Mouse (Mus musculus): ENCODE measurements around the gene Sv2b. TPM values are rescaled to one million over a fixed set of nuclear protein-coding genes. Genes with fewer than 3 reads are reported as not detected.

Gene Sv2b
- total and polyA plus RNA-seq, 2 experiments from 2014 or later = 21.2 to 54.1 TPM

DNA sequence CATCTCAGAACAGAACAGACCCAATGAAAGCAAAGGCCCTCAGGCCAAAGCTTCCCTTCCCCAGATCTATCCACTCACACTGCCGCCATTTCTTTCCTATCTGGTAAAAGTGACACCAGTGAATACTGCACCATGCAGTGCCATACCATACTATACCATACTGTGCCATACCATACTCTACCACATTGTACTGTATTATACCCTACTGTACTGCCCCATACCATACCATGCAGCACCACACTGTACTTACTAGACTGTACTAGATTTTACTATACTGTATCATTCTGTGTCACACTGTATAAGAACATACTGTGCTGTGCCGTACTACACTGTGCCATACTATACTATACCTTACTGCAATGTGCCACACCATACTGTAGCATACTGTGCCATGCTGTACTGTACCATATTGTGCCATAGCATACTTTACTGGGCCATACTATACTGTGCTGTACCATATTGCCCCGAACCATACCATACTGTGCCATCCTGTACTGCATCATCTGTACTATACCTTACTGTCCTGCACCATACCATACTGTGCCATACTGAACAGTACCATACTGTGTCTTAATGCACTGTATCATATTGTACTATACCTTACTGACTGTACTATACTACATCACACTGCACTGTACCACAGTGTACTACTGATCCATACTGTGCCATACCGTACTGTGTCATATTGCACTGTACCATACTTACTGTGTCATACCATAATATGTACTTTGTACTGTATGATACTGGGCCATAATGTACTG, 114.7 kb downstream of the Sv2b start:
- H3K4me2 ChIP-seq (ENCODE audit: low read depth) = no peak overlapping the region
- no peak overlapping the region for H3K4me3 ChIP-seq (ENCODE audit: low read depth, low read length)
- no peak overlapping the region for H3K9ac ChIP-seq
- DNase-seq = no peak
- no peaks in the 10 kb centered on the region for H3K27me3 ChIP-seq (ENCODE audit: insufficient read depth, low read length)
- H3K4me1 ChIP-seq (ENCODE audit: insufficient read depth) = no peaks in the 10 kb centered on the region
- 93% methylated on average over 4 of the region's 4 CpGs for WGBS
- no peak; the same call in 1 of the 2 replicates for ATAC-seq
- H3K27ac ChIP-seq (ENCODE audit: low read depth, low read length) = no peak overlapping the region
- H3K9me3 ChIP-seq (ENCODE audit: low read length) = no peaks in the 10 kb centered on the region
- no peak for TF ChIP-seq CTCF (IDR thresholded peaks at IDR 0.05; ENCODE audit: low read depth)
- H3K36me3 ChIP-seq (ENCODE audit: insufficient read depth) = no peaks in the 10 kb centered on the region

DNA sequence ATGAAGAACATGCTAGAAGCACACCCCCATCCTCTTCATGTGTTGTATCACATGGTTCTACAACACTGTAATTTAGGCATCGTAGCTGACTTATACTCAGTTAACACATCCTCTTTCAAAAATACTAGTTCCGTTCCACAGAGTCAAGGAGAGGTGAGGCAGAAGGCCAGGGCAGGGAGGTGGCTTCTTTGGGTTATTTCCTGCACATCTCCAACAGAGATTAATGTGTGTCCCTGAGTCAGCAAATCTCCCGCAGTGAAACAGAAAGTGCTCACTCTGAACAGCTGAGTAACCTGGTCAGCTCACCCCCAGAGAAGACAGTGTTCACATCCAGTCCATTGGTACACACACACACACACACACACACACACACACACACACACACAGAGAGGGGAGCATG, 118.9 kb downstream of the Sv2b start:
- Histone ChIP-seq H3K4me1 (ENCODE audit: insufficient read depth) (no peaks in the 10 kb centered on the region), H3K27ac (ENCODE audit: low read depth, low read length) (no peak overlapping the region), H3K9ac (no peak overlapping the region), H3K36me3 (ENCODE audit: insufficient read depth) (no peaks in the 10 kb centered on the region), H3K4me3 (ENCODE audit: low read depth, low read length) (no peak overlapping the region), H3K4me2 (ENCODE audit: low read depth) (no peak overlapping the region), H3K9me3 (ENCODE audit: low read length) (no peaks in the 10 kb centered on the region), H3K27me3 (ENCODE audit: insufficient read depth, low read length) (no peaks in the 10 kb centered on the region)
- DNase-seq = no peak
- no peak for ATAC-seq
- 88% methylated on average over 3 of the region's 3 CpGs for WGBS
- TF ChIP-seq CTCF (IDR thresholded peaks at IDR 0.05; ENCODE audit: low read depth) = no peak

DNA sequence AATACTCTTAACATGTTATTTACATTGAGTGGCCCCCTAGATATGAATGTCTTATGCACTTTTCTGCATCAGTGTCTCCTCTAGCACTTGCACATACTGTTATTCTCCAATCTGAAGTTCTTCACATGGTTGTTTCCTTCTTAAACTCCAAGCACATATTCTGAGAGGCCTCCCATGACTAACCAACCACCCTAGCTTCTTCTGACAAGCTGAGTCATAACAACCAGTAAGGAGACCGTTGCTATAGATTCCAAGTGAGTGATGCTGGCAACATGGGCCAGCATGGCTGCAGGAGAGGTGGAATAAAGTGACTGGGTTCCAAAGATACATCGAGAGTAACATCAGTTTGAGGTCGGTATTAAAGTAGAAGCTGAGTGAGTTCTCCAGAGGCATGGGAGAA, 134.0 kb downstream of the Sv2b start:
- Histone ChIP-seq H3K27ac (ENCODE audit: low read depth, low read length) (no peak overlapping the region), H3K9me3 (ENCODE audit: low read length) (no peaks in the 10 kb centered on the region), H3K4me3 (ENCODE audit: low read depth, low read length) (no peak overlapping the region), H3K9ac (no peak overlapping the region), H3K27me3 (ENCODE audit: insufficient read depth, low read length) (no peaks in the 10 kb centered on the region), H3K4me2 (ENCODE audit: low read depth) (no peak overlapping the region), H3K36me3 (ENCODE audit: insufficient read depth) (no peaks in the 10 kb centered on the region), H3K4me1 (ENCODE audit: insufficient read depth) (no peaks in the 10 kb centered on the region)
- ATAC-seq (no peak), DNase-seq (no peak)
- no peak for TF ChIP-seq CTCF (IDR thresholded peaks at IDR 0.05; ENCODE audit: low read depth)
- WGBS = 83% methylated on average over 3 of the region's 3 CpGs

DNA sequence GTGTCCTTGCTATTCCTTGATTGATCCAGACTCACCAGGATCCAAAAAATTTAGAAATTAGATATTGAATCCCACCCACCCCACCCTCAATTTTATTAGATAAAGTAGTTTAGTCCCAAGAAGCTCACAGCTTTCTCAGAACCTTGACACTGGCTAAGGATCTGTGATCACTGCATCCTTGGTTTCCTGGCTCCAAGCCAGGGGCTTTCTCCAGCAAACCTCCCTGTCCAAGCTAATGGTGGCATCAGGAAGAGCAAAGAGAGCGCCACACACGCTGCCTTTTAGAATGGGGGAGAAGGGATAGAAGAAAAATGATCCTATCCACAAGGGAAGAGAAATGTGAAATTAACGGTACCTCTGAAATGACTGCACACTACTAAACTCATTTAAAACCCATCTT, 141.6 kb downstream of the Sv2b start:
- H3K27me3 ChIP-seq (ENCODE audit: insufficient read depth, low read length) = no peaks in the 10 kb centered on the region
- TF ChIP-seq CTCF (IDR thresholded peaks at IDR 0.05; ENCODE audit: low read depth) = no peak
- ATAC-seq = no peak

DNA sequence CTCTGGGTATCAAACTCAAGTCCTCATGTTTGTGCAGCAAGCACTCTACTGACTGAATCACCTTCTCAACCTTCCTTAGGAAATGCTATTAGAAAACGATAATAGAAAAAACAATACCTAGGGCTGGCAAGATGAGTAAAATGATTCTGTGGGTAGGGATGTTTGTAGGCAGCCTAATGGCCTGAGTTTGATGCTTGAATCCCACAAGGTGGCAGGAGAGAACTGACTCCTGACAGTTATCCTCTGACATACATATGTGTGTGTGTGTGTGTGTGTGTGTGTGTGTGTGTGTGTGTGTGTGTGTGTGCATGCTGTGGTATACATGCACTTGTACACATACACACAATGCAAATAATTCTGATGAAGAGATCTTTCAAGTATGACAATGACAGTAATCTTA, 161.9 kb downstream of the Sv2b start:
- 70% methylated on average over 1 of the region's 1 CpGs for WGBS
- peak; percentile 38 for TF ChIP-seq CTCF (IDR thresholded peaks at IDR 0.05; ENCODE audit: low read depth)

More for the DNA sequence above, 141.6 kb downstream of the Sv2b start:
- Histone ChIP-seq H3K9ac (no peak overlapping the region), H3K9me3 (ENCODE audit: low read length) (no peaks in the 10 kb centered on the region), H3K36me3 (ENCODE audit: insufficient read depth) (no peaks in the 10 kb centered on the region), H3K4me1 (ENCODE audit: insufficient read depth) (no peaks in the 10 kb centered on the region), H3K4me3 (ENCODE audit: low read depth, low read length) (no peak overlapping the region), H3K4me2 (ENCODE audit: low read depth) (no peak overlapping the region), H3K27ac (ENCODE audit: low read depth, low read length) (no peak overlapping the region)
- no peak for DNase-seq
- WGBS = 84% methylated on average over 3 of the region's 3 CpGs

DNA sequence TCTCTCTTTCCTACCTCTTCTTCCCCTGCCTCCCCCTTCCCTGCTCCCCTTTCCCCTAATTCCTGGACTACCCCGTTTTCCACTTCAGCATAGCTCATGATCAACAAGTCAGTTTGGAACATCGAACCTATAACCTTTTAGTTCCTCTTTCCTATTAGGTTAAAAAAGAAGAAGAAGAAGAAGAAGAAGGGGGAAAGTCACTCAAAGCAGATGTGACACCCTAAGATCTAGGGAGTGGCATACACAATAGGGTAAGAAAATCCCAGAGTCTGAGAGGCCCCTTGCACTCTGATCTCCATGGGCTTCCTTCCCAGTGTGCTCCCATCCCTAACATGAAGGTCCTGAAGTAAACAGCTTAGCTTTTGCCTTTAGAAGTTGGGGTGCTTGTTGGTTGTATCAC, 166.3 kb downstream of the Sv2b start:
- Histone ChIP-seq H3K4me3 (ENCODE audit: low read depth, low read length) (no peak overlapping the region), H3K4me1 (ENCODE audit: insufficient read depth) (peaks cover 7% of the 10 kb centered on the region), H3K27me3 (ENCODE audit: insufficient read depth, low read length) (no peaks in the 10 kb centered on the region), H3K4me2 (ENCODE audit: low read depth) (no peak overlapping the region), H3K27ac (ENCODE audit: low read depth, low read length) (no peak overlapping the region), H3K36me3 (ENCODE audit: insufficient read depth) (no peaks in the 10 kb centered on the region), H3K9me3 (ENCODE audit: low read length) (no peaks in the 10 kb centered on the region), H3K9ac (no peak overlapping the region)
- 52% methylated on average over 2 of the region's 2 CpGs for WGBS
- DNase-seq = no peak
- no peak for ATAC-seq
- TF ChIP-seq CTCF (IDR thresholded peaks at IDR 0.05; ENCODE audit: low read depth) = no peak

More for the DNA sequence above, 161.9 kb downstream of the Sv2b start:
- no peak overlapping the region for H3K4me2 ChIP-seq (ENCODE audit: low read depth)
- H3K4me3 ChIP-seq (ENCODE audit: low read depth, low read length) = no peak overlapping the region
- H3K27ac ChIP-seq (ENCODE audit: low read depth, low read length) = no peak overlapping the region
- no peaks in the 10 kb centered on the region for H3K36me3 ChIP-seq (ENCODE audit: insufficient read depth)
- no peaks in the 10 kb centered on the region for H3K9me3 ChIP-seq (ENCODE audit: low read length)
- ATAC-seq (no peak), DNase-seq (no peak)
- H3K27me3 ChIP-seq (ENCODE audit: insufficient read depth, low read length) = no peaks in the 10 kb centered on the region
- H3K4me1 ChIP-seq (ENCODE audit: insufficient read depth) = peaks cover 2% of the 10 kb centered on the region
- no peak overlapping the region for H3K9ac ChIP-seq

DNA sequence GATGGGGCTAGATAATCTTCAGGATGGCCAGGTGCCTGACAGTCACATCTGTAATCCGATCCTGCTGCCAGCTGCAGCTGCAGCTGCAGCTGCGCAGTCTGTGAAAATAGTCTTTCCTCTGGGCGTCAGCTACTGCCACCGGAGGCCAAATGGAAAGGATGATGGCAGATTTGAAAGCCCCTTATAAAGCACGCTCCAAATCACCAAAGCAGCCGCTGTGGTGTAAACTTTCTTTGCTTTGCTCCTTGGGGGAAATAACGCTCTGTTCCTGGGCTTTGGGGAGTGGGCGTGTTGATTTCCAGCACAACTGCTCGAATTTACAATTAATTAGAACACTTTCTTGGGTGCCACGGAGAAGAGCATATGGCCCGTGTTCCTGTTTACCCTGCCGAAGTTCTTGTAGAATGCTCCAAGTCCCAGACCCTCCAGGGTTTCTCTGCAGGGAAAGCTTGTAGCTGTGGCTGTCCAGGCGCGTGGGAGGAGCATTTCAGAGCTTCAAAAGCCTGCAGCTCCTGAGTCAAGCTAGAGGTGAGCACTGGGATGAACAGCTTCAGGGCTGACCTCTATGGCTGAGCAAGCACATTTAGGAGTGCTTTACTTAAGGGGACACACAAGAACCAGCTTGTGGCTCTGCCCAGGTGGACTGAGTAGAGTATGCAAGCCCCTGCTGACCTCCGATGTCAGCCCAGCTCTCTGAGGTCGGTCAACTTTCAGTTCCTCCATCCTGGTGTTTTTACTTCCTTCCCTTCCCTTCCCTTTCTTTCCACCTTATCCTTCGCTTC, 167.0 kb downstream of the Sv2b start:
- ATAC-seq (peak; percentile 54), DNase-seq (peak; percentile 37)
- Histone ChIP-seq H3K27ac (ENCODE audit: low read depth, low read length) (no peak overlapping the region), H3K4me3 (ENCODE audit: low read depth, low read length) (peak overlapping the region; percentile 5; the same call in 1 of the 2 replicates), H3K4me1 (ENCODE audit: insufficient read depth) (peaks cover 7% of the 10 kb centered on the region), H3K4me2 (ENCODE audit: low read depth) (peak overlapping the region; percentile 38), H3K36me3 (ENCODE audit: insufficient read depth) (no peaks in the 10 kb centered on the region), H3K27me3 (ENCODE audit: insufficient read depth, low read length) (no peaks in the 10 kb centered on the region), H3K9ac (no peak overlapping the region; the same call in none of the 2 replicates), H3K9me3 (ENCODE audit: low read length) (no peaks in the 10 kb centered on the region)
- TF ChIP-seq CTCF (IDR thresholded peaks at IDR 0.05; ENCODE audit: low read depth) = no peak
- 10% methylated on average over 17 of the region's 17 CpGs for WGBS

Measured in forebrain, postnatal 0 days (tissue).